Mouse (Mus musculus) embryonic facial prominence, embryonic 11.5 days (tissue): ENCODE data around the gene Ghsr. TPM values are rescaled to one million over a fixed set of nuclear protein-coding genes. Genes with fewer than 3 reads are reported as not detected.
A peak's percentile ranks its signal among the peaks of the same experiment; 100 is the strongest.
"Not testable (repeated sequence)": the region's sequence is repeated elsewhere in the genome, so short reads cannot be mapped to it uniquely, and the experiment has no call there.

Experiments used
- ATAC-seq: fragments of 200-750 bp; cut with Nextera tagmentation; replicated peaks from 2 replicates; pipeline ENCODE4 v1.8.0; 2017; ENCODE audit warnings: low read depth; ENCODE audit not compliant: insufficient number of reproducible peaks, low FRiP score, low TSS enrichment
- DNase-seq: peaks from one replicate; pipeline ENCODE4 v3.0.0-alpha.2; 2015; ENCODE audit warnings: low spot score
- H3K27ac ChIP-seq: fragments of 300-500 bp; sonication (generic); replicated peaks from 2 replicates; pipeline ENCODE4 v1.5.1; 2014; ENCODE audit warnings: mild to moderate bottlenecking, low read depth, low read length, control low read depth
- H3K27me3 ChIP-seq: fragments of 300-500 bp; sonication (generic); 2 replicates; pipeline ENCODE4 v1.6.1; 2014; ENCODE audit warnings: mild to moderate bottlenecking, low read length, moderate library complexity, mixed read lengths; ENCODE audit not compliant: control insufficient read depth, insufficient read depth
- H3K36me3 ChIP-seq: fragments of 300-500 bp; sonication (generic); replicated peaks from 2 replicates; pipeline ENCODE4 v1.6.1; 2014; ENCODE audit warnings: low read depth, mild to moderate bottlenecking, low read length, moderate library complexity, mixed read lengths; ENCODE audit not compliant: control insufficient read depth, insufficient read depth
- H3K4me1 ChIP-seq: fragments of 300-500 bp; sonication (generic); 2 replicates; pipeline ENCODE4 v1.6.1; 2014; ENCODE audit warnings: low read length, mixed read lengths; ENCODE audit not compliant: control insufficient read depth, insufficient read depth
- H3K4me2 ChIP-seq: fragments of 300-500 bp; sonication (generic); 2 replicates; pipeline ENCODE4 v1.6.1; 2014; ENCODE audit warnings: low read depth, mild to moderate bottlenecking, control low read depth, low read length, moderate library complexity
- H3K4me3 ChIP-seq: fragments of 300-500 bp; sonication (generic); 2 replicates; pipeline ENCODE4 v1.5.1; 2014; ENCODE audit warnings: low read depth, low read length, control low read depth
- H3K9ac ChIP-seq: fragments of 300-500 bp; sonication (generic); replicated peaks from 2 replicates; pipeline ENCODE4 v1.6.1; 2014; ENCODE audit warnings: mild to moderate bottlenecking, control low read depth, low read length
- H3K9me3 ChIP-seq: fragments of 300-500 bp; sonication (generic); replicated peaks from 2 replicates; pipeline ENCODE4 v1.6.1; 2016; ENCODE audit warnings: mild to moderate bottlenecking, low read length, inconsistent platforms, mixed read lengths; ENCODE audit not compliant: control insufficient read depth
- WGBS: fragments of 180-500 bp; shearing (Covaris S2); extraction: QIAGEN DNeasy Blood & Tissue Kit; methylation state at CpG from one replicate; pipeline ENCODE4 v1.1.7; 2014; 5-methylcytosine and 5-hydroxymethylcytosine counted together
- polyA plus RNA-seq: library from polyadenylated mRNA; unstranded; fragments of >200 nt; fragmentation: Nextera tagmentation; extraction: Ambion mirVana; gene quantifications from 2 replicates; pipeline ENCODE4 v1.2.1, GENCODE M21; 2014

Gene Ghsr
- polyA plus RNA-seq, 1 experiment from 2014 or later: not detected

- peak overlapping the region; percentile 27 for H3K4me2 ChIP-seq
- WGBS: 2% methylated on average over 77 of the region's 77 CpGs
- H3K4me1 ChIP-seq: no peaks in the 10 kb centered on the region
- no peaks in the 10 kb centered on the region for H3K9me3 ChIP-seq
- H3K4me3 ChIP-seq: peak overlapping the region; percentile 14
- ATAC-seq (no peak), DNase-seq (no peak)
- H3K27me3 ChIP-seq: peaks cover 29% of the 10 kb centered on the region
- no peak overlapping the region for H3K9ac ChIP-seq
- no peaks in the 10 kb centered on the region for H3K36me3 ChIP-seq
- H3K27ac ChIP-seq: no peak overlapping the region
Observed at GRCm38 (mm10) chr3:27371725-27372650, 837 bp downstream of the Ghsr start.

- H3K4me1 ChIP-seq: no peaks in the 10 kb centered on the region
- H3K4me3 ChIP-seq: no peak overlapping the region
- no peaks in the 10 kb centered on the region for H3K36me3 ChIP-seq
- H3K27ac ChIP-seq: no peak overlapping the region
- no peak for DNase-seq
- no peak for ATAC-seq
- WGBS: 60% methylated on average over 9 of the region's 9 CpGs
- H3K9me3 ChIP-seq: no peaks in the 10 kb centered on the region
- no peak overlapping the region for H3K9ac ChIP-seq
- peaks cover 29% of the 10 kb centered on the region for H3K27me3 ChIP-seq
- no peak overlapping the region for H3K4me2 ChIP-seq
Observed at GRCm38 (mm10) chr3:27374396-27374795, 3.2 kb downstream of the Ghsr start.

GRCm38 (mm10) chr3:27377935-27378334, 6.8 kb downstream of the Ghsr start:
- no peaks in the 10 kb centered on the region for H3K4me1 ChIP-seq
- no peak overlapping the region for H3K4me3 ChIP-seq
- ATAC-seq: no peak
- WGBS: 78% methylated on average over 4 of the region's 4 CpGs
- H3K9ac ChIP-seq: no peak overlapping the region
- no peaks in the 10 kb centered on the region for H3K36me3 ChIP-seq
- no peak overlapping the region for H3K4me2 ChIP-seq
- H3K9me3 ChIP-seq: no peaks in the 10 kb centered on the region
- H3K27me3 ChIP-seq: 0 out of 2 replicates have a peak, but pooled peaks cover 2% of the 10 kb centered on the region
- no peak overlapping the region for H3K27ac ChIP-seq
- DNase-seq: no peak

- no peaks in the 10 kb centered on the region for H3K4me1 ChIP-seq
- 76% methylated on average over 3 of the region's 3 CpGs for whole genome bisulfite sequencing
Observed at GRCm38 (mm10) chr3:27384836-27385235, 13.7 kb downstream of the Ghsr start.

GRCm38 (mm10) chr3:27389923-27390322, 18.8 kb downstream of the Ghsr start:
- WGBS: 79% methylated on average over 1 of the region's 1 CpGs
- Histone ChIP-seq H3K9ac (no peak overlapping the region), H3K4me3 (no peak overlapping the region), H3K4me1 (no peaks in the 10 kb centered on the region), H3K27ac (no peak overlapping the region), H3K4me2 (no peak overlapping the region), H3K36me3 (no peaks in the 10 kb centered on the region), H3K9me3 (no peaks in the 10 kb centered on the region), H3K27me3 (no peaks in the 10 kb centered on the region)
- ATAC-seq (no peak), DNase-seq (no peak)

More at GRCm38 (mm10) chr3:27384836-27385235, 13.7 kb downstream of the Ghsr start:
- H3K27ac ChIP-seq: no peak overlapping the region
- DNase-seq: no peak
- no peaks in the 10 kb centered on the region for H3K36me3 ChIP-seq
- no peaks in the 10 kb centered on the region for H3K9me3 ChIP-seq
- ATAC-seq: no peak
- H3K9ac ChIP-seq: no peak overlapping the region
- no peak overlapping the region for H3K4me2 ChIP-seq
- H3K27me3 ChIP-seq: no peaks in the 10 kb centered on the region
- no peak overlapping the region for H3K4me3 ChIP-seq

- 94% methylated on average over 3 of the region's 3 CpGs for WGBS
Observed at GRCm38 (mm10) chr3:27400996-27401395, 29.8 kb downstream of the Ghsr start.

GRCm38 (mm10) chr3:27406440-27406839, 35.3 kb downstream of the Ghsr start:
- ATAC-seq (no peak), DNase-seq (no peak)
- H3K9me3 ChIP-seq: no peaks in the 10 kb centered on the region
- no peak overlapping the region for H3K4me3 ChIP-seq
- no peaks in the 10 kb centered on the region for H3K4me1 ChIP-seq
- H3K4me2 ChIP-seq: no peak overlapping the region
- no peaks in the 10 kb centered on the region for H3K27me3 ChIP-seq
- 84% methylated on average over 3 of the region's 3 CpGs for WGBS
- no peak overlapping the region for H3K9ac ChIP-seq
- no peak overlapping the region for H3K27ac ChIP-seq
- H3K36me3 ChIP-seq: no peaks in the 10 kb centered on the region

More at GRCm38 (mm10) chr3:27400996-27401395, 29.8 kb downstream of the Ghsr start:
- H3K27me3 ChIP-seq, H3K36me3 ChIP-seq, H3K4me2 ChIP-seq, H3K4me1 ChIP-seq, ATAC-seq, H3K9me3 ChIP-seq, DNase-seq, H3K4me3 ChIP-seq, H3K27ac ChIP-seq, H3K9ac ChIP-seq: not testable (repeated sequence)

GRCm38 (mm10) chr3:27408564-27408963, 37.4 kb downstream of the Ghsr start:
- H3K9ac ChIP-seq: no peak overlapping the region
- H3K4me3 ChIP-seq: no peak overlapping the region
- no peak overlapping the region for H3K4me2 ChIP-seq
- H3K27me3 ChIP-seq: no peaks in the 10 kb centered on the region
- no peaks in the 10 kb centered on the region for H3K4me1 ChIP-seq
- no peaks in the 10 kb centered on the region for H3K9me3 ChIP-seq
- ATAC-seq: no peak
- 59% methylated on average over 2 of the region's 2 CpGs for WGBS
- H3K27ac ChIP-seq: no peak overlapping the region
- no peaks in the 10 kb centered on the region for H3K36me3 ChIP-seq
- no peak for DNase-seq
